Mouse (Mus musculus) frontal cortex, adult (tissue): Measurements from ENCODE around the gene Pon2.
"Not testable (repeated sequence)": the region's sequence is repeated elsewhere in the genome, so short reads cannot be mapped to it uniquely, and the experiment has no call there.

Experiments
- ATAC-seq: cut with Nextera tagmentation; 2 replicates; pipeline ENCODE4 v1.9.2; 2017; ENCODE audit warnings: mild to moderate bottlenecking, moderate library complexity, mixed read lengths; ENCODE audit not compliant: low TSS enrichment

The Pon2 gene

DNA sequence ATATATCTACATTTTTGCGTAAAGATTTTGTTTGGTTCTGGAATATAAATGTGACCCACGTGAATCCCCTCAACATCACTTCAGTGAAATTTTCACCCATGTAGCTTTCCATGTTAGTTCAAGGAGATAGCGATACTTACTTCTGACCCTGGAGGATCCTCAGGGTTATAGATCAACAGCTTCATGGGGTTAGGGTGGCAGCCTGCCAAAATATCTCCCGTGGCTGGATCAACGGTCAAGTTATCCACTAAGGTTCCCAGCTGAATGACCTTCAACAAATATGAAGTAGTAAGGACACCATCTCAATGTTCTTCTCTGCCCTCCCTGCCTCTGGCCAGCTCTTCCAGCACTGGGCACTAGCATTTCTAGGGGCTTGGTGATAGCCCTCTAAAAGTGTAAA lies 68.0 kb downstream of the Pon2 start:
- no peak for ATAC-seq

DNA sequence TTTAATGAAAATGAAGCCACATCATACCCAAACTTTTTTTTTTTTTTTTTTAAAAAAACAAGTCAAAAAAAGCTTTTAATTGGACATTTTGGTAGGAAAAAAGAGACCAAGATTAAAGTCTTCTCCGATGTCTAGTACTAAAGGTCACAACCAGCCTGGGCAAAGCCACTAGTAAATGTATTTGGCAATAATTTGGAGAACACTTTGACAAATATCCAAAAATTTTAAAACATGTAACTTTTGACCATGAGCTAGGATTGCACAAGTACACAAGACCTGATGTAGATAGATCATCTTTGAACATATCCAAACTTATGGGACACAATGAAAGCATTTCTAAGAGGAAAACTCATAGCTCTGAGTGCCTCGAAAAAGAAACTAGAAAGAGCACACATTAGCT lies 74.7 kb downstream of the Pon2 start:
- not testable (repeated sequence) for ATAC-seq

DNA sequence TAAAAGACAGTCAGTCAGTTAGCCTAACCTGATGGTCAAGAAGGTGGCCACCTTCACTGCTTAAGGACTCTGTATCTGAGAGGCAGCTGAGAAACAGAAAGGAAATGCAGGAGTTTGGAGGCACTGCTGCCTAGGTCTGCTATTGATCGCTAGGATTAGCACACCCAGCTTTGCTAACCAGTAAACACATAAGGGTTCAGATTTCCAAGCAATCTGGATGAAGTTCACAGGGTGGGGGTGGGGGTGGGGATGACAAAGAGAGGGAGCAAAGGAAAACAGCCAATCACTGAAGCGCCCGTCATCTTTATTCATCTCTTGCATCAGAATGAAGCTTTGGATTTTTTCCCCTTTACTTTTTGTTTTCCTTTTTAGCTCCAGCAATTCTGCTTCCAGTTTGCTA lies 76.2 kb downstream of the Pon2 start:
- ATAC-seq, result no peak

DNA sequence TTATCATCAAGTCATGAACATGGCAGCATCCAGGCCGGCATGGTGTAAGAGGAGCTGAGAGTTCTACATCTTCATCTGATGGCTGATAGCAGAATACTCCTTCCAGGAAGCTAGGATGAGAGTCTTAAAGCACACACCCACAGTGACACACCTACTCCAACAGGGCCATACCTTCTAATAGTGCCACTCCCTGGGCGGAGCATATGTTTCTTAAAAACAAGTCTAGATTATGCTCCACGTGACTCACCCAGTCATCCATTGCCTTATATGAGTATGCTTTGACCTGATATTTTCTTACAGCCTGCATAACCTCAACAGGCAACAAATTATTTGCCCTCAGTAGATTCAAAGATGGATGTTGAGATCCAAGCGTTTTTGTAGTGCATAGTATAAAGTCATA lies 80.1 kb downstream of the Pon2 start:
- no peak for ATAC-seq
